Mouse (Mus musculus) bone marrow macrophage, adult 2 months (primary cell): ENCODE data around the gene Spi1.

Experiments used
- CTCF ChIP-seq: IDR thresholded peaks from 2 replicates; pipeline ENCODE4 v1.5.1; 2012; ENCODE audit warnings: low read depth, mild to moderate bottlenecking, low read length, moderate library complexity
- POLR2A ChIP-seq: IDR thresholded peaks from 2 replicates; pipeline ENCODE4 v1.6.1; 2012; ENCODE audit warnings: mild to moderate bottlenecking, low read depth, low read length, borderline replicate concordance

GRCm38 (mm10) chr2:91060544-91061355 is 21.4 kb upstream of the Spi1 start:
- TF ChIP-seq CTCF (peak; percentile 58), POLR2A (no peak)
